Mouse (Mus musculus): ENCODE measurements around the gene Eml6.

DNA sequence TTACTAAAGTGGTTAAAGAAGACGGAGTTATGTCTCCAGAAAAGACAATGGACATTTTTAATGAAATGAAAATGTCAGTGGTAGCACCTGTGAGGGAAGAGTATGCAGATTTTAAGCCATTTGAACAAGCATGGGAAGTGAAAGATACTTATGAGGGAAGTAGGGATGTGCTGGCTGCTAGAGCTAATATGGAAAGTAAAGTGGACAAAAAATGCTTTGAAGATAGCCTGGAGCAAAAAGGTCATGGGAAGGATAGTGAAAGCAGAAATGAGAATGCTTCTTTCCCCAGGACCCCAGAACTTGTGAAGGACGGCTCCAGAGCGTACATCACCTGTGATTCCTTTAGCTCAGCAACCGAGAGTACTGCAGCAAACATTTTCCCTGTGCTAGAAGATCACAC, 319.0 kb downstream of the Eml6 start:
- no peak for TF ChIP-seq CTCF (IDR thresholded peaks at IDR 0.05; ENCODE audit: low read depth)
- no peak for TF ChIP-seq EP300 (IDR thresholded peaks at IDR 0.05; ENCODE audit: low read depth)
